Mouse (Mus musculus): Measurements from ENCODE around the gene Abca15. TPM values are rescaled to one million over a fixed set of nuclear protein-coding genes. Genes with fewer than 3 reads are reported as not detected.
A peak's percentile ranks its signal among the peaks of the same experiment; 100 is the strongest.
"Not testable (repeated sequence)": the region's sequence is repeated elsewhere in the genome, so short reads cannot be mapped to it uniquely, and the experiment has no call there.

Gene Abca15
- not detected in 2 replicates for polyA plus RNA-seq (2012; rRNA removed)

- DNase-seq (ENCODE audit: low read depth): peak; percentile 50
- no peak for TF ChIP-seq CTCF (IDR thresholded peaks at IDR 0.05; ENCODE audit: borderline replicate concordance, extremely low read depth, insufficient read depth, insufficient read length)
- TF ChIP-seq POLR2A (IDR thresholded peaks at IDR 0.05; ENCODE audit: borderline replicate concordance, extremely low read depth, insufficient read depth, insufficient read length, poor library complexity, severe bottlenecking): no peak
Observed at GRCm38 (mm10) chr7:120328087-120328793, at the start of gene Abca15. Gene Abca15 (plus strand): TSS chr7:120328670.

- TF ChIP-seq POLR2A (IDR thresholded peaks at IDR 0.05; ENCODE audit: borderline replicate concordance, extremely low read depth, insufficient read depth, insufficient read length, poor library complexity, severe bottlenecking) (no peak), CTCF (IDR thresholded peaks at IDR 0.05; ENCODE audit: borderline replicate concordance, extremely low read depth, insufficient read depth, insufficient read length) (no peak)
- DNase-seq (ENCODE audit: low read depth): no peak
Observed at GRCm38 (mm10) chr7:120285286-120285685, 43.2 kb upstream of the Abca15 start.

- no peak for DNase-seq (ENCODE audit: low read depth)
- no peak for TF ChIP-seq CTCF (IDR thresholded peaks at IDR 0.05; ENCODE audit: borderline replicate concordance, extremely low read depth, insufficient read depth, insufficient read length)
- TF ChIP-seq POLR2A (IDR thresholded peaks at IDR 0.05; ENCODE audit: borderline replicate concordance, extremely low read depth, insufficient read depth, insufficient read length, poor library complexity, severe bottlenecking): no peak
Observed at GRCm38 (mm10) chr7:120316086-120316485, 12.4 kb upstream of the Abca15 start.

GRCm38 (mm10) chr7:120322963-120323362 is 5.5 kb upstream of the Abca15 start:
- no peak for DNase-seq (ENCODE audit: low read depth)
- TF ChIP-seq POLR2A (IDR thresholded peaks at IDR 0.05; ENCODE audit: borderline replicate concordance, extremely low read depth, insufficient read depth, insufficient read length, poor library complexity, severe bottlenecking) (no peak), CTCF (IDR thresholded peaks at IDR 0.05; ENCODE audit: borderline replicate concordance, extremely low read depth, insufficient read depth, insufficient read length) (no peak)

GRCm38 (mm10) chr7:120325911-120326310 is 2.6 kb upstream of the Abca15 start:
- not testable (repeated sequence) for DNase-seq (ENCODE audit: low read depth)

GRCm38 (mm10) chr7:120327220-120328073 is 1.0 kb upstream of the Abca15 start:
- peak; percentile 79 for DNase-seq (ENCODE audit: low read depth)
- TF ChIP-seq POLR2A (IDR thresholded peaks at IDR 0.05; ENCODE audit: borderline replicate concordance, extremely low read depth, insufficient read depth, insufficient read length, poor library complexity, severe bottlenecking): no peak
- TF ChIP-seq CTCF (IDR thresholded peaks at IDR 0.05; ENCODE audit: borderline replicate concordance, extremely low read depth, insufficient read depth, insufficient read length): peak; percentile 51; the same call in 1 of the 2 replicates

- peak; percentile 26 for DNase-seq (ENCODE audit: low read depth)
- TF ChIP-seq CTCF (IDR thresholded peaks at IDR 0.05; ENCODE audit: borderline replicate concordance, extremely low read depth, insufficient read depth, insufficient read length) (peak; percentile 37; the same call in 1 of the 2 replicates), POLR2A (IDR thresholded peaks at IDR 0.05; ENCODE audit: borderline replicate concordance, extremely low read depth, insufficient read depth, insufficient read length, poor library complexity, severe bottlenecking) (no peak)
Observed at GRCm38 (mm10) chr7:120361159-120361558, 32.7 kb downstream of the Abca15 start.

- no peak for DNase-seq (ENCODE audit: low read depth)
- TF ChIP-seq CTCF (IDR thresholded peaks at IDR 0.05; ENCODE audit: borderline replicate concordance, extremely low read depth, insufficient read depth, insufficient read length): no peak
- no peak for TF ChIP-seq POLR2A (IDR thresholded peaks at IDR 0.05; ENCODE audit: borderline replicate concordance, extremely low read depth, insufficient read depth, insufficient read length, poor library complexity, severe bottlenecking)
Observed at GRCm38 (mm10) chr7:120409447-120409846, 81.0 kb downstream of the Abca15 start, which contains the start of gene Abca16. Gene Abca16 (plus strand): TSS chr7:120409647.

- no peak for DNase-seq (ENCODE audit: low read depth)
- TF ChIP-seq POLR2A (IDR thresholded peaks at IDR 0.05; ENCODE audit: borderline replicate concordance, extremely low read depth, insufficient read depth, insufficient read length, poor library complexity, severe bottlenecking): no peak
- no peak for TF ChIP-seq CTCF (IDR thresholded peaks at IDR 0.05; ENCODE audit: borderline replicate concordance, extremely low read depth, insufficient read depth, insufficient read length)
Observed at GRCm38 (mm10) chr7:120412391-120412790, 83.9 kb downstream of the Abca15 start.

GRCm38 (mm10) chr7:120426625-120427024 is 98.2 kb downstream of the Abca15 start:
- TF ChIP-seq CTCF (IDR thresholded peaks at IDR 0.05; ENCODE audit: borderline replicate concordance, extremely low read depth, insufficient read depth, insufficient read length) (no peak), POLR2A (IDR thresholded peaks at IDR 0.05; ENCODE audit: borderline replicate concordance, extremely low read depth, insufficient read depth, insufficient read length, poor library complexity, severe bottlenecking) (no peak)
- no peak for DNase-seq (ENCODE audit: low read depth)

GRCm38 (mm10) chr7:120431464-120431863 is 103.0 kb downstream of the Abca15 start:
- no peak for DNase-seq (ENCODE audit: low read depth)
- no peak for TF ChIP-seq POLR2A (IDR thresholded peaks at IDR 0.05; ENCODE audit: borderline replicate concordance, extremely low read depth, insufficient read depth, insufficient read length, poor library complexity, severe bottlenecking)
- TF ChIP-seq CTCF (IDR thresholded peaks at IDR 0.05; ENCODE audit: borderline replicate concordance, extremely low read depth, insufficient read depth, insufficient read length): no peak

Other genes with a start within 250 kb of the Abca15 start
- 0.10 and 0.15 TPM in 2 replicates for gene Dnah3, start 233.4 kb upstream of the Abca15 start, polyA plus RNA-seq (2012; rRNA removed)
- 4.0 and 6.0 TPM in 2 replicates for gene Tmem159, start 226.3 kb upstream of the Abca15 start, polyA plus RNA-seq (2012; rRNA removed)
- not detected in 2 replicates for gene Zp2, start 183.4 kb upstream of the Abca15 start, polyA plus RNA-seq (2012; rRNA removed)
- not detected in 2 replicates for gene Anks4b, start 154.8 kb upstream of the Abca15 start, polyA plus RNA-seq (2012; rRNA removed)
- gene Crym, start 126.6 kb upstream of the Abca15 start, polyA plus RNA-seq (2012; rRNA removed): 15.6 and 20.1 TPM in 2 replicates
- gene Abca14, start 124.7 kb upstream of the Abca15 start, polyA plus RNA-seq (2012; rRNA removed): 0.04 TPM in 1 of 2 replicates, not detected in the other
- gene Abca16, start 81.0 kb downstream of the Abca15 start, polyA plus RNA-seq (2012; rRNA removed): not detected in 2 replicates

Data from brain, embryonic 14.5 days (tissue).